Mouse (Mus musculus) adrenal gland, adult 18-20 months (tissue): ENCODE measurements around the gene Tk1. TPM values are rescaled to one million over a fixed set of nuclear protein-coding genes. Genes with fewer than 3 reads are reported as not detected.

Experiments used
- DNase-seq, 2 experiments: peaks; one replicate each; pipeline ENCODE4 v3.0.0; 2021 to 2022; ENCODE audit warnings: low spot score in 2 of 2
- total RNA-seq, 2 experiments: library from RNA; stranded (reverse); gene quantifications; 1 replicate in 1 of 2; 2 replicates in 1 of 2; pipeline ENCODE4 v1.2.3; 2021

Gene Tk1
- total RNA-seq, 2 experiments from 2014 or later: 2.2 to 3.8 TPM

DNA sequence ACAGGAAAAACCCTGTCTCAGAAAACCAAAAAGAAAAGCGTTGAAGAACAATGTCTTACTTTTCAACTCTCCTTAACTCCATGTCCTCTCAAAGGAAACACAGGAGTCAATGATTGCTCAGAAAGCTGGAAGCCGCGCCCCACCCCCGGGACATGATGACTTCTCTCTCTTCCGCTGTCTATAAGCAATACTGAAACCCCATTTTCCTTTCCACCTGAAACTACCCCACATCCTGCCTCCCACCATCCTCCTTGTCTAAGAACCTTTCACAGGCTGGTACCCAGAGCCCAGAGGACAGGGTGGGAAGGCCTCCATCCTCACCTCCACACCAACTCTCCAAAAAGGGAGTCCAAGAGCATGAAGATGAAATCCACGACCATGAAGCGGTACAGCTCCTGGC, 53.5 kb downstream of the Tk1 start:
- DNase-seq: no peak

DNA sequence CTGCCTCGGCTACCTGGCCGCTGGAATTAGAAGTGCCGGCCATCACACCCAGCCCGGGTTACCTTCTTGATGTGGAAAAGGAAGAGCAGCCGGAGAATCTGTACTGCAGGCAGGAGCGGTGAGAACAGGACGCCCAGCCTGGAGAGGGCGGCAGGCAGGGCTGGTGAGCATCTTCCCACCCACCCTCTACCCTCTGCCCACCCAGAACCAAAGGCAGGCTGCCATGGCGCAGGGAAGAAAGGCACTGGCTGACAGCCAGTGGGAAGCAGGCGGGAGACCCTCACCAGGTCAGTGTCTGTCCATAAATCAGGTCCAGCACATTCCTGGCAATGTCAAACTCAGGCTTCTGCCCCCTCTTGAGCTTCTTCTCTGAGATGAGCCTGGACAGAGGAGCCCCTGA, 55.5 kb downstream of the Tk1 start:
- no peak for DNase-seq

DNA sequence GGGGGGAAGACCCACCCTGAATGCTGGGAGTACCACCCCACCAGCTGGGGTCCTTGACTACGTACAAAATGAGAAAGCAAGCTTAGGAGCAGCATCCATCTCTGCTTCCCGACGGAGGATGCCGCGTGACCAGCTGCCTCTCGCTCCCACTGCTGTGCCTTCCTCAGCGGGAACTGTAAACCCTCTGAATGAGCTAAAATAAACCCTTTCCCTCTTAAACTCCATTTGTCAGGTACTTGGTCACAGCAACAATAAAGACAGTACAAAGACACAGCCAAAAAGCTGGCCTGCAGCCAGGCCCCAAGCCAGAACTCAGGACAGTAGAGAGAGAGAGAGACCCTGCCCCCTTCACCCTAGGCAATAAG, 56.2 kb downstream of the Tk1 start:
- DNase-seq: no peak

DNA sequence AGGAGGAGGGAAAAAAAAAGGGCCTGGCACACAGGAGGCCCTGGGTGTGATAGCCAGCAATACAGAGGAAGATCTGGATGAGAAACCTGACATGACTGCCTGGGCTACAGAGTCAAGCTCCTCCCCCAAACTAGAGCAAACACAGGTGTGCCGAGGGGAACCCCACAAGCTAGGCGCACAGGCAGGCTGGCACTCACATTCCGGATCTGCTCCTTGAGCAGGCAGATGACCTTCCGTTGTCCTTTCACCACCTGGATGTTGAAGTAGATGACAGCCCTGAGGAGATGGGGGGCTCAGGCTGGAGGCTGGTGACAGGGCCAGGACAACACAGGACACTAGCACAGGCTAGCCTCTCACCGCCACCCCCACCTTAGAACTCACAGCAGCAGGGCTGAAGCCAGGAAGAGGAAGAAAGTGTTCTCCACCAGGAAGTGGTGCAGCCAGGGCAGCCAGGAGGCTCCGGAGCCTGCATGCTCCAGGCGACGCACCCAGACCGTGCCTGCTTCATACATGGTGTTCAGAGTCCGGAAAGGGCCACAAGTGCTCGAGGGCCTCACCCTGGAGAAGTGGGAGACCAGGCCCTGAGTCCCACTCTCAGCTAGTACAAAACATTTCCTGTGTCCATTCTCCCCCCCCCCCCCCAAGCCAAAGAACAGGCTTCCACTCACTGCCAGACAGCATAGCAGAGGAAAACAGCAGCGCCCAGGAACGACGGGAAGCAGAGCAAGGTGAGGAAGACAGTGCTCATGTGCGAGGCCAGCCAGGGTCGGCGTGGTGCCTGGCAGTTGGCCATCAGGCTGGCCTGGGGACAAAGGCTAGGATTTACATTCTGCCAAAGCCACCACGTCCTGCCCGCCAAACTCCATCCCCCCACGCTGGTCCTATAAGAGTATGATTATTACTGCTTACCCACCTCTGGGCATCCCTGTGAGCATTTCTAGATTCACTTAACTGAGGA, 56.9 kb downstream of the Tk1 start:
- no peak for DNase-seq

DNA sequence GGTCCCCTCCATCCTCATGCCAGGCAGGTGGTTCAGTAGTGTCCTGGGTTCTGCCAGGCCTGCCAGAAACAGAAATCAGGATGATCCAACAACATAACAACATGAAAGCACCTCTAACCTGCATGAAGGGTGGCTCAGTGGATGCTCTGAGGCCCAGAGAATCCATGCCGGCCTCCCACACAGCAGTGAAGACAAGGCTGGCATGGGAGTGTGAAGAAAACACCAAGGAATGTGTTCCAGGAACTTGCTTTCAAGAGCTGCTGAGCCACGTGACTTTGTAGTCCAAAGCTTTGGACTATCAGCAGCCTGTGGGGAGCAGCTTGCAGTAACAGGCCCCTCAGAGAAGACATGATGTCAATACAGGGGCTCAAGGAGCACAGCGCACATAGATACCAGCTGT, 59.6 kb downstream of the Tk1 start:
- DNase-seq: no peak

Other genes with a start within 250 kb of the Tk1 start
- 10 to 100 TPM; 20.4 to 24.5 TPM for gene Tnrc6c, start 171.8 kb downstream of the Tk1 start, total RNA-seq
- gene Tmc8, start 44.0 kb downstream of the Tk1 start, total RNA-seq: 1 to 10 TPM; 3.2 to 4.3 TPM
- 10 to 100 TPM; 24.1 to 27.0 TPM for gene Tmc6, start 43.9 kb downstream of the Tk1 start, total RNA-seq
- not detected for gene 6030468B19Rik, start 28.4 kb downstream of the Tk1 start, total RNA-seq
- under 1 TPM in 1 of 2 experiments, not detected in 1; 0.80 TPM for gene Gm20708, start 16.4 kb downstream of the Tk1 start, total RNA-seq
- 100 to 1,000 TPM in 1 of 2 experiments, 10 to 100 TPM in 1; 65.4 to 101 TPM for gene Syngr2, start 16.4 kb downstream of the Tk1 start, total RNA-seq
- 1 to 10 TPM; 4.7 to 6.1 TPM for gene Afmid, start 168 bp downstream of the Tk1 start, total RNA-seq
- gene Birc5, start 23.2 kb upstream of the Tk1 start, total RNA-seq: 1 to 10 TPM in 1 of 2 experiments, under 1 TPM in 1; 0.61 to 1.2 TPM
- gene Tmem235, start 34.7 kb upstream of the Tk1 start, total RNA-seq: not detected
- gene Tha1, start 47.4 kb upstream of the Tk1 start, total RNA-seq: 10 to 100 TPM in 1 of 2 experiments, 1 to 10 TPM in 1; 9.4 to 13.0 TPM
- 1 to 10 TPM; 4.2 to 5.6 TPM for gene Socs3, start 144.0 kb upstream of the Tk1 start, total RNA-seq
- gene Pgs1, start 160.2 kb upstream of the Tk1 start, total RNA-seq: 10 to 100 TPM; 47.8 to 65.5 TPM